Mouse (Mus musculus): ENCODE data around the gene Eef2k.

DNA sequence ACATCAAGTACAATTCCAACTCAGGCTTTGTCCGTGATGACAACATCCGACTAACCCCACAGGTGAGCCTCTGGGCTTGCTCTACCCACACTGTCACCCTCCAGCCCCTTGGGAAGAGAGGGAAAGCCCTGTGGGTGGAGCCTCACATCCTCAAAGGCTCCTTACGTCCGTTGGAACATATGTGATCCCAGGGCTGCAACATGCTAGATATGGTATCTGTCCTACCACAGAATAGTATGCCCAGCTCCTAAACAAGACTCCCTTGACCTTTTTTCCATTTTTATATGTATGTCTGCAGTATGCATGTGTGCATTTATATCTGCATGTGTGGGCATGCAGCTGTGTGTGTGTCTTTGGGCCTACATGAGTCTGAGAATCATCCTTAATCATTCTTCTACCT lies 42.1 kb downstream of the Eef2k start:
- TF ChIP-seq CTCF (IDR thresholded peaks at IDR 0.05; ENCODE audit: low read depth, low read length) (no peak), POLR2A (IDR thresholded peaks at IDR 0.05; ENCODE audit: borderline replicate concordance, low read depth, low read length) (no peak)
